Mouse (Mus musculus): ENCODE measurements around the gene Adprh.
"Not testable (repeated sequence)": the region's sequence is repeated elsewhere in the genome, so short reads cannot be mapped to it uniquely, and the experiment has no call there.

Gene Adprh

DNA sequence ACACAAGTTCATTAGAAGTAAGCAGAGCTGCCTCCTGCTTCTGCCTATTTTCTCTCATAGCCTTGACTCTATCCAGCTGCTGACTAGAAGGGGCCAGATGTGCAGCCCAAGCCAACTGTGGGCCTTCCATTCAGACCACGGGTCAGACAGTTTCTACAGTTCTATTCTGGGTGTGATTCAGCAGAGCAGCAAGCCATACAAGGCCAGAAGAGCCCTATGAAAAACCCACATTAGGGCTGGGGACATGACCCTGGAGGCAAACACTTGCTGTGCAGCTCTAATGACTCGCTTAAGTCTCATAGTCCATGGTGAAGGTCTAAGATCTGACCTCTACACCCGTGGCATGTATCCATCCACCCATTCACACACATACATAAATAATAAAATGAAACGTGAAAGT, 13.6 kb upstream of the Adprh start:
- no peak for DNase-seq

DNA sequence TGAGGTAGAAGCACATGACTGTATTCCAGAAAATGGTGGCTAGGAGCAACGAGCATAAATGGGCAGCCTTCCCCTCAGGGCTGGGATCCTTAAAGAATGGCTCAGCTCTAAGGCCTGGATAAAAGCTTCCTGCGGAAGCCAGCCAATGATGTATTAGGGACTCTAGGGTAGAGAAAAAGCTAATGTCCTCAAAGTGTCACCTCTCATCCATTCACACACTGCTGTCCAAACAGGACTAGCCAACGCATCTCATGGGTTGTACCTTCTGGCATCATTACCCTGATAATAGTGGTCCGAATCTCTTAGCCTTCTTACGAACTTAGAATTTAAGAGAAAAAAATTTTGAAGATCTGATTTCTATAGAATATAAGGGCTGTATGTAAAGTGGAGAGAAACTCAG, 10.8 kb upstream of the Adprh start:
- no peak for DNase-seq

DNA sequence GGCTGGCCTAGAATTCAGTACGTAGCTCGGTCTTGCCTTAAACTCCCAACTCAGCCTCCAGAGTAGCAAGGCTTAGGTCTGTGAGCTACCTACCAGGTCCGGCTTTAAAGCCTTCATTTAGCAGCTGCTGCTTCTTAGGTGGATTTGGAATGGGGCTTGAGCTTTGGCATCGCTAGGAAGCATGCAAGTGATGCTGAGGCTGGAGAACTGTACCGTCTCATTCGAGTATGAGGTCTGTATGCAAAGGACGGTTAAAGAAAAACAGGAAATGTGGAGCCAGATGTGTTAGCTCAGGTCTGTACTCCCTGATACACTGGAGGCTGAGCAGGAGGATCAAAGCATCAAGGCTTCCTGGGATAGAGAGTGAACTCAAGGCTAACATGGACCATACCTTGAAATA, 9.7 kb upstream of the Adprh start:
- no peak for DNase-seq

DNA sequence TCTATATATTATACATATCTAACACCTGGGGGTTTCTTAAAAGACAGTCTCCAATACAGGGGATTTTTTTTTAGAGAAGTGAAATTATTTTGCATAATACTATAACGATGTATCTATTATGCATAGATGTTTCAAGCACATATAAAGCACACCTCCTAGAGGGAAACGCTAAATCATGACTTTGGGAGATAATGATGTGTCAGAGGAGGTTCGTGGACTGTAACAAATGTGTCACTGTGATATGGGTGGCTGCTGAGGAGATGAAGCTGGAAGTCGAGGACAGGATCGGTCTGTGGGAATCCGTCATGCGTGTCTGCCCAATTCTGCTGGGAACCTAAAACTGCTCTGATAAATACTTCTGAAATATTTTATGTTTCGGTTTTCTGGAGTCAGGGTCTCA, 9.2 kb upstream of the Adprh start:
- DNase-seq, result no peak

DNA sequence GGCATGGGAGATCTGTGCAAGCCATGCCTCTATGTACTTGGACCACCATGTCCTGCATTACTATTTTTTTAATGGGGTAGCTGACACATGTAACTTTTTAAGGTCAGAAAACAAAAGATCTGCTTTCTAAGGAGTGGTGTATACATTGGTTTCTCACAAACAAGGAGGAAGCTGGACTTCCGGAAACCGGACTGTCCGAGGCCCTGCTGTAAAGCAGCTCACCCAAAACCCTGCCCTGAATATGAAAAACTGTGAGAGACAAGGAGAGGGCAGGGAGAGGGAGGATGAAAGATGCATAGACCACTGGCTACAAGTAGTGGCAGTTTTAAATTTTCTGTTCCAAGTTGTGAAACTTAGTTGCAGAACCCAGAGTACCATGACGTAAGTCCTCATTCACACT, 7.5 kb upstream of the Adprh start:
- no peak for DNase-seq

DNA sequence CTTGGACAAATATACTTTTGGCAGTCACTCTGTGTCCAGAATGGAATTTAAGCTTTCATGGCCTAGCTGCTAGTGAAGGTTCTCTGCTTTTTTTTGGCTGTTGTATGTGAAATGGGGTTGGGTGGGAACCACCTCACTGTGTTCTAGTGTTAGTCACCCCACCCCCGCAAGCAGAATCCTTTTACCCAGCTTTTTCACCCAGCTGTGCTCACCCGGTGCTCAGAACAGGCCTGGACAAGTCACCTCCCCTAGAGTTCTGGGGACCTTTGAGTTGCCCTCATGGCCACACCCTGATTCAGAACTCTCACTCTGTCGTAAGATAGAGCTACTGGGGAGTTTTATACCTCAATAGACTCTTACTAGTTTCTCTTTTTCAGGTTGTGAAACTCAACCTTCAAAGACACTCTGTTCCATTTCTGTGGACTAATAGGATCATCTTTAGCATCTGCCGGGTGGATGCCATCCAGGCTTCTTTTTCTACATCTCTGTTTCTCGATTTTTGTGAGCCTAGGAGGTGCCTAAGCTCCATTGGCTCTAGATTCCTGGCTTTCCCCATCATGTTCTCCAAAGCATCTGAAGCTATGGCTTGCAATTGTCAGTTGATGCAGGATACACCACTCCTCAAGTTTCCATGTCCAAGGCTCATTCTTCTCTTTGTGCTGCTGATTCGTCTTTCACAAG, 6.2 kb upstream of the Adprh start:
- no peak for DNase-seq

DNA sequence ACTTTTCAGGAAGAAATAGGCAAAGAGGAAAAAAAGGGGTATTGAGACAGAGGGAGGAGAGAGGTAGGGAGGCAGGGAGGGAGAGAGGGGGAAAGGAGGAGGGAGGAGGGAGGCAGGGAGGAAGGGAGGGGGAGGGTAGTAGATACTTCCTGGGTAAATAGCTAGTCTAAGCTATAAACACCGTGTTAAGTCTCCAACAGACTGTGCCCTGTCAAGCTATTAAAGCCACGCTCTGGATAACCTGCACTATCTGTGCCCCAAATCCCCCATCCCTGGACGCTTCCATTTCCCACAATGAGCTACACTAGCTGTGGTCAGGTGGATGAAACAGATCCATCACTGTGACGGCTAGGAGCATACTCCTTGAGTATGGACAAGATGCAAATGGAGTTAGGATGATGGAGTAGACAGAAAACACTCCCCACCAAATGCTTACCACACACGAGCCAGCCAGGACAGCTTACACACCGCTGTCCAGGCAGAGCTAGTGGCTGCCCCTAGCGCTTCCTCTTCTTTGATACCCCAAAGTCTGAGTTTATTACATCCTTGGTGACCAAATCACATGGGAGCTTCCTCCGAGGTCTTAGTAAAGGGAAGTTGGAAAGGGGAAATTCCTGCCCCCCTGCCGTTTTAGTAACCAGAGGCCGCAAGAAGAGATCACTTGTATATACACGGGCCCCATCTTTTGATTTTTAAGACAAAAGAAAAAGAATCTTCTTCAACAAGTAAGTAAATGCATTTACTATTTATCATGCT, 4.5 kb upstream of the Adprh start:
- no peak for DNase-seq

DNA sequence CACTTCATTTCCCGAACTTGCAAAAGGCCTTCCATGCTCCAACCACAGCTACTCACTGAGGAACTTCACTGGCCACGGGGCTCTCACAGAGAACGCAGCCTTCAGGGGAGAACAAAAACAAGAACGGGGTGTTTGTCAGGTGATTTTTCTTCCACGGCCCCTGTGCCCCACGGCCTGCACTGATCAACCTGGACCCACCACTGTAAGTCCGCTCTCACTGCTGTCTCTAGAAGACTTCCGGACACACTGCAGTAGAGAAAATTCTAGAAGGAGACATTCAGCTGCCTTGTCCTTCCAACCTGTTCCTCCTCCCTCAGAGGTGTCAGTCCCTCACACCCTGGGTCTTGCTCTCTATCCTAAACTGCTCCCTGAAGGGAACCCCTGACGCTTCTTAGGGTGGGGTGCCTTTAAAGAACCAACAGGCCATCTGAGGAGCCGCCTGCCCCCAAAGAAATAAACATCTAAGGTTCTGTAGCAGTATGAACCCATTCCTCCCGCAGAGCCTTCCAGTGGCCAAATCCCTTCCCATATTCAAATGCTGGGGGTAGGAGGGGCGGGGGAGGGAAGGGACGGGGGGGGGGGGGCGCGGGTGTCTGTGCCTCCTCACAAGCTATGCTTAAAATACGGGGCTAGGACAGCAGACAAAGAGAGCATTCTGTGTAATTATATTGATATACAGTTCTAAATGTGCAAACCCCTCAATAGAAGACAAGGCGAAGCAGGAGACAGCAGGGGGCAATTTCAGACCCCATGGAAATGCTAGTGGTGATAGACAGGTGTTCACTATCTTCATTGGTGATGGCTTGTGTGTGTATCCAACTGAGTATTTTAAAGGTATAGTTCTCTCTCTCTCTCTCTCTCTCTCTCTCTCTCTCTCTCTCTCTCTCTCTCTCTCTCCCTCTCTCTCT, 3.3 kb upstream of the Adprh start, which contains the start of gene Cd80:
Gene Cd80, plus strand, starts transcription at position 51 of the 908 bp plus-strand sequence.
- no peak for DNase-seq

DNA sequence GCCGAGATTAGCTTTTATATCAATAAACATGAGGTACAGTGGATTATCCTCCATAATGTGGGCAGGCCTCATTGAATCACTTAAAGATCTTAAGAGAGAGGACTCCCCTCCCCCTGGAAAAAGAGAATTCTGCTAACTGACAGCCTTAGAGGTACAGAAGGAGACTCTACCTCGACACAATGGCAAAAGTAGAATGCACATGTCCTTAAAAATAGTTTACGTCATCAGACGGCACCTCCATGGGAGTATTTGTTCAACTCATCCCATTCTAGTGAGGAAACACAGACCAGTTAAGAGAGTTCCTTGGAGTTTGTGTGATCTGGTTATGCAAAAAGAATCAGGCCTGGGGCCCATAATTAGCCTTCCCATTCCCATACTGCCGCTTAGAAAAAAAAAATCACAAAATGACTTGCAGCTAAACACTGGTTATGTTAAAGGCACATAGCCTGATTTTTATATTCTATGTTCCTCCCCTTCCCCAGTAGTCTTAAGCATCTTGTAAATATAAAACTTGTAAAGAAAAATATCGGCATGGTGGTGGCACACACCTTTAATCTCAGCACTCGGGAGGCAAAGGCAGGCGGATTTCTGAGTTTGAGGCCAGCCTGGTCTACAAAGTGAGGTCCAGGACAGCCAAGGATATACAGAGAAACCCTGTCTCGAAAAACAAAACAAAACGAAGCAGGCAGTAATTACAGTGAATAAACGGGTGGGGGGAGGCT, 2.2 kb upstream of the Adprh start:
- no peak for DNase-seq

DNA sequence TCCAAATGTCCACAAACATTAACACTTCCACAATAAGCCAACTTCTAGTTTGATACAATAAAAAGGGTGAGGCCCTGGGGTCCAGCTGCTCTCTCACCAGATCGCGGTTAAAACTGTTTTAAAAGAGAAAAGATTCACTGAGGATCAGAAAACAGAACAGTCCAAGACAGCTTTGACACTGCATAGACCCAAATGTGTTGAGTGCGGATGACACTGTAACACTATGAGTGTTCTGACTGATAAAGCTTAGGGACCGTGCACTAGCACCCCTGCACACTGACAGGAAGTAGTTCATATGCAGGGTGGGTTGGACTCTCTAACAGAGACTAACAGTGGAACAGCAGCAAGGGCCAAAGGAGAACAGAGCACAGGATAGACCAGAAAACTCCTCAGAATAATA, 1.4 kb upstream of the Adprh start:
- DNase-seq, result no peak

DNA sequence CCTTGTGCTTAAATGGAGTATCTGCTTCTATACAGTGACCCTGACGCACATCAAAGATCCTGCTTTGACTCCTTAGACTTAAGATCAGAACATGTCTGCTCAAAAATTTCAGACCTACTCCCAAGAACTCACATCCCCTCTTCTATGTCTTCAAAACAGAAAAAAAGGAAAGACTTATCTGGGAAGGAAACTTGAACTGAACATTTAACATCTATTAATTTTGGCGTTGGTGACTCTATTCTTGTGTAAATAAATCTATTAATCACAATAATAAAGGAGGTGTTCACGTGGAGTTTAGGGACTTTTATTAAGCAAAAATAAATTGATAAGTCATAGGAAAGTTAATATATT, 675 bp upstream of the Adprh start:
- no peak for DNase-seq

DNA sequence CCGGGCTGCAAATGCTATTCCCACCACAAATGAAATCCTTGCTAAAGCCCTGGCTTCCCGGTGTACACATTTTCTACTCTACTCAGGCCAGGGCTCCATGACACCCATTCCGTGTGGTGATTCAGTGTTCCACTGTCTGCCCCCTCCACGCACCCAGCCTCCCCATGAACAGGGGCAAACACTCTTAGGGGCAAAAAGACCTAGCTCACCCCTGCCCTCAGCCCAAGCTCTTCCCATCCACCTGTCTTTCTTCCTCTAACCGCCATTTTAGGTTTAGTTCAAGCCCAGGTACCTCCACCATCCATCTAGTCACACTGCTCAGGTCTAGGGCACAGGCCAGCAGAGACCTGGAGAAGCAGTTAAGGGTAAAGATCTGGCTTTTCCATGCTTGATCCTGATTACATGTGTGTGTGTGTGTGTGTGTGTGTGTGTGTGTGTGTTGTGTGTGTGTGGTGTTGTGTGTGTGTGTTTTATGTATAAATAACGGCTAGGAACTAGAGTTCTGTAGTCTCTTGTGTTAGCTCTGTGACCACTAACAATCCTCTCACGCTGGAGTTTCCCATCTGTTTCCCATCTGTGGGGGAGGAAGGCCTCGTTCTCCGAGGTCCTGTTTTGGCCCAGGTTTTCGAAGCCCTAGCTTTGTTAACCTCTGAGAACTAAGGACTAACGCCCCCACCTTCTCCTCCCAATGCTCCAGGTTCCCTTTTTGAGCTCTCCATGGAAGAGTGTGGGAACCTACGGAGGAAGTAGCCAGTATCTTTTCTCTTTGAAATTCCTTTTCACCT, 890 bp downstream of the Adprh start:
- DNase-seq, result no peak

DNA sequence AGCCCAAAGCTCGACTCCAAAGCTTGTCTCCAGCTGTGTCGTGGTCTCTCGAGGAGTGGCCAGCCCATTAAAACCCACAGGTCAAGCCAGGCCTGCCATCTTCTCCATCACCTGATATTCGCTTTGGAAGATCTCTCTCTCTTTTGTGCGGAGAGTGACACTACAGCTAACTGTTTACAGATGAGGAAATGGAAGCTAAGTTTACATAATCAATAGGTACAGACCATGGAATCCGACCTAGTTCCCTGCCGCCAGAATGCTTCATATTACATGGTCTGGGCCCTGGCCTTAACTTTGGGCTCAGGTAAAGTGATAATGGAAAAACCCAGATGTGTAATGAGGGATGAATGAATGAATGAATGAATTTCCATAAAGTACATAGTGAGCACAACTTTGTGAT, 1.8 kb downstream of the Adprh start:
- DNase-seq, result no peak

DNA sequence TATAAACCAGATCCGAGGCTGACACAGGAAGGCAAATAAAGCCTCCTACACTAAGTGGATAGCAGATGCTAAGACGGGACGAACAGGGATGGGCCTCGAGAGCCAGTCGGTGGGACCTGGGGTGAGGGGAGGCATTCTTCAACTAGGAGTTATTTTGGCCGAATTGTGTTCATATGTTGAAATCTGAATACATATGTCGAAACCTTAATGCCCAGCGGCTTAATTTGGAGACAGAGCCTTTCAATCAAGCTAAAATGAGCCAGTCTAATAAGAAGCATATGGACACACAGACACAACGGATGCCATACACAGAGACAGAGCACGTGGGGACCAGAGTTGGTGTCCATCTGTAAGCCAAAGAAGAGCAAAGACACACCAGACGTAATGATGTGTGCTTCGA, 4.0 kb downstream of the Adprh start:
- no peak for DNase-seq

DNA sequence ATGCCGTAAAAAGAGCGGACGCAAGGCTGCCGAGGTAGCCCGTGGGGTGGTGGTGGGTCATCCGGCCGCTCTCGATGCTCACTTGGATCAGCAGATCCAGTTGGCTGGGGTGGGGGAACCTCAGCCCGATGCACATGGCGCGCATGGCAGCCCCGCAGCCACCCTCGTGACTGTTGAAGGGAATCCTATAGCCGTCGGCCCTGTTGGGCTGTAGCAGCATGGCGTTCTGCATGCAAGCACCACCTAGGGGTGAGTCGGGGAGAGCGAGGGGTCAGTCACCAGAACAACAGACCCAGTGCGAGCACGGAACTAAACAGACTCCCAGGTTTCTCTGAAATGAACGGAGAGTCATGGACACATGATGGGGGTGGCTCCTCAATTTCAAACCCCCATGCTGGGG, 5.1 kb downstream of the Adprh start:
- no peak for DNase-seq

DNA sequence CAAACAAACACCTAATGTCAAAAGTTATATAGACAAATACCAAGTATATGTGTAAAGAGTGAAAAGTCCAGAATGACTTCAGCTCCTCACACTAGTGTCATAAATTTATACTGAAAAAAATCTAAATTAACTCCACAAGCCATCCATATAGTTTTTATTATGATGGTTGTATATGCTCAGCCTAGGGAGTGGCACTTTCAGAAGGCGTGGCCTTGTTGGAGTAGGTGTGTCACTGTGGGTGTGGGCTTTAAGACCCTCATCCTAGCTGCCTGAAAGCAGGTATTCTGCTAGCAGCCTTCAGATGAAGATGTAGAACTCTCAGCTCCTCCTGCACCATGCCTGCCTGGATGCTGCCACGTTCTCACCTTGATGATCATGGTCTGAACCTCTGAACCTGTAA, 6.4 kb downstream of the Adprh start:
- not testable (repeated sequence) for DNase-seq

DNA sequence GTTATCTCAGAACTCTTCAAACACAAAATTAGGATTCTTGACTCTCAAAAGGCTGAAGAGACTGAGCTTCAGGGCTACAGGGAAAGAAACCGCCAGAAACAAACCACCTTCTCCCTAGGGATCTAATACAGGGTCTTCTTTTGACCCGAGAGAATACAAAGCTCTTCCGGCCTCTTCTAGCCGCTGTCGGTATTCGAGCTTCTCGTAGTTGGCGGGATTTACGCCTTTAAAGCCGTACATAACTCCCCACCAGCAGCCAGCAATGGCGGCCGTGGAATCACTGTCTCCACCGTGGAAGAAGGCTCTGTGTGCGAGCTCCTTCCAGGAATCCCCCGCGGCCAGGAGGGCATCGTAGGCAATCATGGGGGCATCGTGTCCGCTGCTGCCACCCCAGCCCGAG, 6.9 kb downstream of the Adprh start:
- DNase-seq, result no peak

DNA sequence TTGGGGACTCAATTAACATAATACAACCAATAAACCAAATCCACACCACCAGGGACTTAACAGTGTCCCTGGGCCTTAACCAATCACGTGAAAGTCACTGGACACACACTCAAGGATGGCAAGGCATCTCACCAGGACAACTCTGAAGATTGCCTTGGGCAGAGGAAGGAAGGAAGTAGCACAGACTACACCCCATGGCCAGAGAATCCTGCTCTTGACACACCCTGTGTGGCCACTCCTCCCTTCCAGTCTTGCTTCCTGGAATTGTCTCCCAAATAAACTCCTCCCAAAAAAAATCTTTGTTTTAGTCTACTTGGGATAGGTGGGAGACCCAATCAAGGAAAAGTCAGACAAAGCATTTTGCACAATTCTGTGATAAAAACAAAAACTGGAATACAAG, 7.5 kb downstream of the Adprh start:
- DNase-seq, result no peak

DNA sequence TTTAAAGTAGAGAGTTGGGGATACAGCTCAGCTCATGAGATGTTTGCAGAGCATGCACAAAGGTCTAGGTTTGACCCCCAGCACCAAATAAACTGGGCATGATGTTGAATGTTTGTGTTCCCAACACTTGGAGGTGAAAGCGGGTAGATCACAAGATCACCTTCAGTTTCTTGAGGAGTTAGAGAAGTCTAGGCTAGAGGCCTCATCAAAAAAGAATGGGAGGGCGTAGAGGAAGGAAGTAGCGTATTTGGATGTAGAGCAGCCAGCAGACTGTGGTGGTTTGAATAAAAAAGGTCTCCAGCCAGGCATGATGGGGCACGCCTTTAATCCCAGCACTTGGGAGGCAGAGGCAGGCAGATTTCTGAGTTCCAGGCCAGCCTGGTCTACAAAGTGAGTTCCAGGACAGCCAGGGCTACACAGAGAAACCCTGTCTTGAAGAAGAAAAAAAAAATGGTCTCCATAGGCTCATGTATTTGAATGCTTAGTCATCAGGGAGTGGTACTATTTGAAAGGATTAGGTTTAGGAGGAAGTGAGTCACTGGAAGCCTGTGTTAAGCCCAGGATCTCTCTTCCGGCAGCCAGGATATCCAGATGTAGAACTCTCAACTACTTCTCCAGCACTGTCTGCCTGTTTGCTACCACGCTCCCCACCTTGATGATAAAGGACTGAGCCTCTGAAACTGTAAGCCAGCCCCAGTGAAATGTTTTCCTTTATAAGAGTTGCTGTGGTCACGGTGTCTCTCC, 8.6 kb downstream of the Adprh start:
- DNase-seq, result no peak

DNA sequence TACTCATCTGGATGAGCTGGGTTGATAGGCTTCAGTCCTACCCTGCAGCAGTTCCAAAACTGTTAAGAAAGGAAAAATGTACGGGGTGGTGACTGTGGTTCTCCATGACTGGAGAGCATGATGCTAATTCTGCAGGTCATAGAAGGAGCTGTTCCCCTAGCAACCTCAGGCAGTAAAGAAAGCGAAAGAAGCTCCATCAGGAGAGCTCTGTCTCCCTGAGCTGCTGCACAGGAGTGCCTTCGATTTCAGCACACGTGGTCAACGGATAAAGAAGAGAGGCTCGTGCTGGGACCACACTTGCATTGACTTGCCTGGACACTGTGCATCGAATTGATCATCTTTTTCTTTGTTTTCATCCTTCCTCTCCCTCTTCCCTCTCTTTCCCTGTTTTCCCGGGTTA, 10.3 kb downstream of the Adprh start:
- no peak for DNase-seq

DNA sequence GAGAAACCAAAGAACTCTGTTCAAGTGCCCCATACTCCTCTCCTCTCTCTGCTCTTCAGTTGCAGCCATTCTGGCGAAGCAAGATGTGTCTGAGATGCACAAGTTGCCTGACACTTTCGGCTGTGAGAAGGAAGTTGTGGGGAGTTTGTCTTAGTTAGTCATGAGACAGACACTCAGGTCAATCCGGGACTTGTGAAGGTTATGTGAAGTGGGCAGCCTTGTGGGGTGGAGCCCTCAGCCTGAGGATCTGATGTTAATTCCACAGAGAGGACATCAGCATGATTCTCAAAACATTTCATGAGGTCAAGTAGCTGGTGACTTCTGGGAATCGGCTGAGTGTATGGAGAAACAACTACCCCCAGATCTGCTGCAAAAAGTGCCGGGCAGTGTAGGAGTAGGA, 10.9 kb downstream of the Adprh start:
- no peak for DNase-seq

DNA sequence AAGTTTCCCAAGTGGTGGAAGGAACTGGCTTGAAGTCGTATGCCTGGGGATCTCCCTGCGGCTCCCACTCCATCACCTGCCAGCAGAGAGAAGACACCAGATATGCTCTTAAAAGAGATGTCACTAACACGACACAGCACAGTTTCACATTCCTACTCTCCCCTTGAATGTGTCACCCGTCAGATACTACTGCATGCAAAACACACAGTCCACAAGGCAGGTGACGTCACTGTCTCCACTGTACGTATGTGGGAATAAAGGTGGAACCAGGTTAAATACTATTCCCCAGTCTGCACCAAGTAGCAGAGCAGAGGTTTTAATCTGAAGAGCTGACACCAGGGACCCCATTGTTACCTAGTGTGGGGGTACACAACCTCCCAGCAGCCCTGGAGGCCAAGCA, 12.1 kb downstream of the Adprh start:
- DNase-seq, result no peak
